Mouse (Mus musculus) MN1 (cell line): ENCODE results near the gene Phlpp1.
A peak's percentile ranks its signal among the peaks of the same experiment; 100 is the strongest.

ENCODE experiments used
- DNase-seq: peaks from one replicate; pipeline ENCODE4 v3.0.0-alpha.2; 2016; ENCODE audit warnings: low spot score

The Phlpp1 gene

DNA sequence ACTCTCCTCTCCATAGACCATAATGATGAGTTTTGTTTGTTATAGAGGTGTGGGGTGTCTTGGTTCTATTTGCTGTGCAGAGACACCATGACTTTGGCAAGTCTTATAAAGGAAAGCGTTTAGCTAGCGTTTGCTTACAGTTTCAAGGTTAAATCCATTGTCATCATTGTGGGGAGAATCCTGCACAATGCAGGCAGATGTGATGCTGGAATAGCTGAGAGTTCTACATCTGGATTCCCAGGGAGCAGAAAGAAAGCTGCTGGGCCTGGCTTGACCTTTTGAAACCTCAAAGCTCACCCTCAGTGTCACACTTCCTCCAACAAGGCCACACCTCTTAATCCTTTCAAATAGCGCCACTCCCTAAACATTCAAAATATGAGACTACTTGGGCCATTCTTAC is 7.4 kb upstream of the Phlpp1 start:
- no peak for DNase-seq

DNA sequence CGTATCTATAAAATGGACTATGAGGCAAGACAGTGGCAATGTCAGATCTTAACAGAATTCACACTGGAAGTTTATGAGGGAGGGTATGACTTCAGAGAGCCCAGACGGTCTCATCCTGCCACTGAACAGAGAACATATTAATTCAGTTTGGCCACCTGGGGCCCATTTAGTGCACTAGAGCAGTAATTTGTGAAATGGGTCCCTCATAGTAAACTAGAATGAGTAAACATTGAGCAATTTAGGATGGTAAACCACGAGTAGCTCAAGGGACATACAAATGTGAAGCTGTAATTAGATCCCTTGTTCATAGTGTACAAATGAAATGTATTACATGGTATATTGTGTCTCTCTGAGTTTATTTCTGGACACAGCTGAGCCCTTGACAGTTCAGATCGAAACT is 3.6 kb upstream of the Phlpp1 start:
- DNase-seq, result no peak

- DNase-seq, result no peak
Measured at GRCm38 (mm10) chr1:106168801-106169200, 2.8 kb upstream of the Phlpp1 start.

GRCm38 (mm10) chr1:106169741-106170265 is 1.7 kb upstream of the Phlpp1 start:
- no peak for DNase-seq

DNA sequence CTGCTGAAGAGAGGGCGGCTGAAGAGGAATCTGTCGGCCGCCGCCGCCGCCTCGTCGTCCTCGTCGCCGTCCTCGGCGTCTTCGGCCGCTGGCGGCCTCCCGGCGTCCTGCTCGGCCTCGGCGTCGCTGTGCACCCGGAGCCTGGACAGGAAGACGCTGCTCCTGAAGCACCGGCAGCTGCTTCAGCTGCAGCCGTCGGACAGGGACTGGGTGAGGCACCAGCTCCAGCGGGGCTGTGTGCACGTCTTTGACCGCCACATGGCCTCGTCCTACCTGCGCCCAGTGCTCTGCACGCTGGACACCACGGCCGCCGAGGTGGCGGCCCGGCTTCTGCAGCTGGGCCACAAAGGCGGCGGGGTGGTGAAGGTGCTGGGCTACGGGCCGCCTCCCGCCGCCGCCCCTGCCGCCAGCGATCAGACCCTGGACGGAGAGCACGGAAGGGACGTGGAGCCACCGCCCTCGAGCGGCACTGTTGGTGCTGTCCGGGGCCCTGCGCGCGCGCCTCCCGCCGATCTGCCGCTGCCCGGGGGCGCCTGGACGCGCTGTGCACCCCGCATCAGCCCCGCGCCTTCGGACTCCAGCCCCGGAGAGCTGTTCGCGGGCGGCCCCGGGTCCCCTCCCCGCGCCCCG is 864 bp downstream of the Phlpp1 start:
- peak; percentile 70 for DNase-seq

- no peak for DNase-seq
Measured at GRCm38 (mm10) chr1:106172931-106173371, 1.4 kb downstream of the Phlpp1 start.

GRCm38 (mm10) chr1:106173621-106174156 is 2.1 kb downstream of the Phlpp1 start:
- no peak for DNase-seq

- no peak for DNase-seq
Measured at GRCm38 (mm10) chr1:106174598-106174997, 3.0 kb downstream of the Phlpp1 start.

GRCm38 (mm10) chr1:106175360-106175759 is 3.8 kb downstream of the Phlpp1 start:
- no peak for DNase-seq

GRCm38 (mm10) chr1:106176791-106177190 is 5.2 kb downstream of the Phlpp1 start:
- DNase-seq, result no peak

DNA sequence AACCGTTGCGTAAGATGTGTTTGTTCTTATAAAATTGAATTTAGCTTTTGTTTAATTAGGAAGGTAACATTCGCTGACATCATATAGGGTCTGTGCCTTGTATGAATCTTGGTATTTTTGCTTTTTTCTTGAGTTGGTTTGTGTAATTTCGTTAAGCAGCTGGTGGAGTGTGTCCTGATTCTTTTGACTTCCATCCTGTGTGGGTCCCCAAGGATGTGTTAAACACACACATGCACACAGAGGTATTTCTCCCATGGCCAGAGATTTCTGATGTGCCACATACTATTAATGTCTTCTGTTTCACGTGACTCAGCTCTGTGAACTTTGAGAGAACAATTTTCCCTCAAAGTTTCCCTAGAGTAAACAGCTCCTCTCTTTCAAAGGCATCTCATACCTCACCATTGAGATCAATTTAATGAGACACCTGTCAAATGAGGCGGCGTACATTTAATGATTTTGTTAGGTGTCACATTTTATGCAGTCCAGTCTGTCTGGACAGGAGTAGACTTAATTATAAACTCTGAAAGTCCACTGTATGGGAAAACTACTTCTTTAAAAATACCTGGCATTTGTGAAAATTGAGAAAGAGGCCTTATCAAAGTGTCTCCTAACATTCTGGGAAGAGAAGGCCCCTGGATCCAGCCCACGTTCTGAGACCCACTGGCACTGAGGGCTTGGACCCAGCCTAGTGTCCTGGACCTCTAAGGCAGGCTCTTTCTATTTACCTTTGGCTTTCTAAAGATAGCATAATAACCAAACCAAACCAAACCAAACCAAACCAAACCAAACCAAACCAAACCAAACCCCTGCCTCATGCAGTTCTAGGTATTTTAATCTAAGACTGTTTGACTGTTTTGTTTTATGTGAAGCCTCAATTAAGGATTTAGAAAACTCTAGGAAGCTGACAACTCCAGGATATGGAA is 6.6 kb downstream of the Phlpp1 start:
- no peak for DNase-seq

DNA sequence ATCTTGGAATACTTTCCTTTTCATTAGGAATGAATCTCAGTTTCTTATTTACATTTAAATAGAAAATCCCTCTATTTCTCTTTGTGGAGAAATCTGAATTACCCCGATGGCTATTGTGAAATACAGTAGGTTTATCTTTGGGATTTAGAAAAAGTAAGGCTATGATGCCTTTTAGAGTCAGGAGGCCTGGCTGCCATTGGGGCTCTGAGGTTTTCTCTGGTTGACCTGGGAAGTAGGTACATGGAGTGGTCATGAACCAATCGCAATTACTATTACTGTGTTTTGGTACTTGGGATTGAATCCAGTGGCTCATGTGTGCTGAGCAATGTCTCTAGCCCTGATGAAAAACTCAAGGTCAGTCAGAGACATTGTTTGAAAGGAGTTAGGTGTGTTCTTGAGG is 12.1 kb downstream of the Phlpp1 start:
- DNase-seq, result no peak

DNA sequence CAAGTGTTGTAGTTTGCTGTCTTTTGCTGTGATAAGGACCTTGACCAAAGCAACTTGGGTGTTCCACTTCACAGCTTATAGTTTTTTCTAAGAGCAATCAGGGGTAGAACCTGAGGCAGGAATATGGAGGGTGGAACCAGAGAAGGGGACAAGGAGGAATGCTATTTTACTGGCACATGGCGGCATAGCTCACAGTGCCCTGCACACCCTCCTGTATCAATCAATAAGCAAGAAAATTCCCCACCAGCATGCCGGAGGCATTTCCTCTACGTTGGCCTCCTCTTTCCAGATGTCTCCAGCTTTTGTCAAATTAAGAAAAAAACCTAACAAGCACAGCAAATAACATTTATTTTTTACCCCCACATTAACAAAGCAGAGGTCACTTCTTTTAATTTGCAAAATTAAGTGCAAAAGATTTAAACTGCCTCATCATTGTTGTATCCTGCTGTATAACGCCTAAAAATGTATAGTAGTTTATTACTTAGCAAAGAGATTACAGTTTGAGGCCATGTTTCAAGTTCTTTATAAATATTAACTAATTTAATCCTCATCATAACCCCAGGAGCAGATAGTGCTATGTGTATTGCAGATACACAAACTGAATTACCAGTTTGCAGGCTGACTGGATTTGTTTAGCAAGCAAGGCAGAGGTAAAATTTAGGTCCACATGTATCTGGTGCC is 13.4 kb downstream of the Phlpp1 start:
- DNase-seq, result no peak

DNA sequence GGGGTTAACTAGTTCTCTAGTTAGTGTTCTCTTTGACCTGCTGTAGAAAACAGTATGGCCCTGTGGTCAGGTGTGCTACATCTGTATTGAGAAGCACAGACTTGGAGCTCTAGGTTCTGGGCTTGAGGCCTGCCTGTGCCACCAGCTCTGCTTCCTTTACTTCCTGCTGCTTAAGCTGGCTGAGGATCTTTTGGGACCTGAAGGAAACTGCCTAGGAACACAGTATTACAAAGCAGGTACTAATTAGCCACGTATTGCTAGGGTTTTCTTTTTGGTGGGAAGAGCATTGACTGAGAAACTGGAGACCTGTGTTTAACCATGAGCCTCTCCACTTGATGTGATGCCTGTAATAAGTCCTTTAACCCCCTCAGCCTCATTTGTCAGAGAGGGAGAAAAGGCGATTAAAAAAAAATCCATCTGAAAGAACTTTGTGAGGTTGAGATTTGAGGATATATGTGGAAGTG is 13.9 kb downstream of the Phlpp1 start:
- no peak for DNase-seq

DNA sequence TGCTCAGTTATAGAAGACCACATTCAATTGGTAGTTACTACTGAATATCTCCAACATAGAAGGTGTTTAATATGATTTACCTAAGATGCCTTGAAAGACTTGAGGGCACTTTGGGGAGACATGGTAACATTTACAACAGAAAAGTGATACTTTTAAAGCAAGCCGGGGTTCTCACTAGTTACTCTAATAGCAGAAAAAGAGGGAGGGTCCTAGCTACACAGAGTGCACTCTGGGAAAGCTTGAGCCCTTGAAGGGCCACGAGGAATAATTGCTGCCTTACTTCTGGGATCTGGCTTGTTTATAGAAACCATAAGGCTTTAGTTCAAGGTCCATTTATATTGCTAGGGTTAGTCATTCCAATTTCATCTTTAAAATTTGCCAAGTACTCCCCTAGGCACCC is 14.5 kb downstream of the Phlpp1 start:
- no peak for DNase-seq

DNA sequence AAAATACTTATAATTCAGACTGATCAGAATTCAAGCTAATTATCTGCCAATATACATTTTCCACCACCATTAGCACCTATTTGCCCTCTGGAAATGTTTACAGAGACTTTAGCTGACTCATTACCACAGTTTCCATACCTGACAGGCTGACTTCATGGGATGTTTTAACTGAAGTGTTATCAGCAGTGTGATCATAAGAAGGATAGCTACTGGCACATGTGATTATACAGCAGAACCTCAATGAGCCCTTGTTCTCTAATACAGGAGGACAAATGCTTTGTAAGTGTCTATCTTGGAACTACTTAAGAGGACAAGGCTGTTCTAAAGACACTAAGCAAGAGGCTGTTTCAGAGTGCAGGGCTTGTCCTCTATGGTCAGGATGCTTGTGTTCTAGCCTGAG is 15.9 kb downstream of the Phlpp1 start:
- DNase-seq, result no peak

DNA sequence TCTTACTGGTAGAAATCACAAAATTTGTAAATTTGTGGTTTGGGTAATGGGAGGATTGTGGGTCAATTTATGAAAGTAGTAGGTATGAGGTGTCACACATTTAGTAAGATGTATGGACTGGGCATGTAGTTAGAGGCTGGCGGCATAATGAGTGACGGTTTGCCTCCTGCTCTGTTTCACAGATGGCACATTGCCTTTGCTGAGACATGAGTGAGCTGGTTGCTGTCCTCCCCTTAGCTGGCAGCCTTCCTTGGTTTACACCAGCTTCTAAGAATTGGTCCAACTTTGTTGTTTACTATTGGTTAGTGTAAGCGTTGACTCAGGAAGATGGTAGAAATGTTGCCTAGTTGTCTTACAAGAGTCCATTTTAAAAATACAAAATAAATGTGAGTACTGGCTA is 17.2 kb downstream of the Phlpp1 start:
- DNase-seq, result no peak

DNA sequence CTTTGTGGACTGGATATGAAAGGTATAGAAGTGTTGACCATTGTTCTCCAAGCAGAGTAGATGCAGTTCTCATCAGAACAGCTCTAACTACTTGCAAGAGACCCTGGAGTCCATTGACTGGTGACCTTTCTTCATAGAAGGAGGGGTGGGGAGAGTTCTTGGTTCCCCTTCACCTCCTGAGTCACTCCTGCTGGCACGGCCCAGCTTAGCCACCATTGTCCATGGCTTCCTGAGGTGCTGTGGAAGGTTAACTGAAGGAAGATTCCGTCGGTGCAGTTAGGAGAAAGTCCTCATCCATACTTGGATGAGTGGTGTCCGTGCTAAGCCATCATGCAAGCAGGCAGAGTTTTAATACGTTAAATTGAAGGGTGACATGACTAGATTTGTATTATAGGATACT is 17.8 kb downstream of the Phlpp1 start:
- no peak for DNase-seq

DNA sequence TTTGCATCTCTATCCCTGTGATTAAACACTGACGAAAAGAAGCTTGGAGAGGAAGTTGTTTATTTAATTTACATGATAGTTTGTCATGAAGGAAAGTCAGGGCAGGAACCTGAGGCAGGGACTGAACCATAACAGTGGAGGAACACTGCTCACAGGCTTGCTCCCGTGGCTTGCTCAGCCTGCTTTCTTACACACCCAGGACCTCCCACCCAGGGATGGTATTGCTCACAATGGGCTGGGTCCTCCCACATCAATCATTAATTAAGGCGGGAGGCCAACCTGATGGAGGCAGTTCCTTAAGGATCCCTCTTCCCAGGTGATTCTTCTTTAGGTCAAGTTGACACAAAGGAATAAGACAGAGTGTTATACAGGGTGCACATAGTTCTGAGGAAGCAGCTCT is 19.1 kb downstream of the Phlpp1 start:
- no peak for DNase-seq

GRCm38 (mm10) chr1:106191885-106192284 is 20.3 kb downstream of the Phlpp1 start:
- no peak for DNase-seq

DNA sequence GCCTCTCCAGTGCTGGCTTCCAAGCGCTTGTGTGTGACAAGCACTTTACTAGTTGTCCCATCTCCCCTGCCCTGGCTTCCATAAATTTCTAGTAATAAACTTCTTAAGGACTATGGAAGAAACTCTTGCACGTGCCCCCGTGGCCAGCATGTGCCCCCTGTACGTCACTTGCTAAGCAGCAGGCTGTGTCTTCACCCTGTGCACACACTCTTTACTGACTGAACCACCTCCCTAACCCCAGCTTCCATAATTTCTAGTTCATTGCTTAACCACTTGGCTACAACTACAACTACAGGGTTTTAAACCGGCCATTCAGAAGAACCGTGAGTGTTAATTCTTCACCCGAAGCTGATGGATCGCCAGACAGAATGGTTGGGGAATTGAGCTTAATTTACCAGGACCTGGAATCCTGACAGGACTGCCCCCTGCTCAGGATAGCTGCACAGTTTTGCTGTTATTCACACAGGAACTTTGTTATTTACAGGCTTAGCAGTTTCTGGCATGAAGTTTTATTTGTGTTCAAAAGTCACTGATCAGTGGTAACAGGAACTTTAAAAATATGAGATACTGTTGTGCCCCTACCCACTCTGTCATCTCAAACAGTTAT is 21.4 kb downstream of the Phlpp1 start:
- no peak for DNase-seq

DNA sequence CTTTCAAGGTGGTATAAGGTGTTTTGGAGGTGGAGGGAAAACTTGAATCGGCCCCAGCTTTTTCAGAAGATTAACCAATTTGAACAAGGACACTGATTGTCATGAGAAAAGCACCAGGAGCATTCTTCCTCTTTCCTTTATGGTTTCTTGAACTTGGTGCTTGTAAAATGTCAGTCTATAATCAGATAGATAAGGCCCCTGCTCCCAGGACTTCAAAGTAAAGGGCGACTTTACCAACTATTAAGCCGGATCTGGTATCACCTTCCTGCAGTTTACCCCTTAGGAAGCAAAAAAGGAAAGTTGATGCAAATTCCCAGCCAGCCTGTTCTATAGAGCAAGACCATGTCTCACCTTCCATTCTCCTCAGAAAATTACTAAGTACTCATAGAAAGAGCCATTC is 21.9 kb downstream of the Phlpp1 start:
- DNase-seq, result no peak
